10 mouse cellular contexts compared by ENCODE assay signal in genomic region chr2:31472406-31473065, GRCm38 (mm10). TPM values are rescaled to one million over a fixed set of nuclear protein-coding genes. Genes with fewer than 3 reads are reported as not detected.
DNase-seq lines count a peak whose midpoint lies in the region; ATAC-seq and TF ChIP-seq lines count a peak whose summit lies in the region.
"Had no signal": no experiment of that assay in that cellular context is flagged by ENCODE, and none has a peak within 500 bp of the region (broad histone marks: within the 10 kb centered on the region; RNA-seq: fewer than 3 reads in every experiment).

No protein-coding gene starts in this region.

- DNase-seq in embryonic facial prominence, embryonic 11.5 days (ENCODE audit: low spot score) = peak; percentile 69
- DNase-seq in embryonic facial prominence, embryonic 10.5 days (ENCODE audit: low spot score) = no peak
- peak; percentile 54 for DNase-seq in midbrain, embryonic 10.5 days (ENCODE audit: low spot score)
- DNase-seq in brain, embryonic 14.5 days (ENCODE audit: low read depth) = no peak
- DNase-seq in layer of hippocampus, postnatal 10 days (ENCODE audit: low spot score in 2 of 2) = peak; percentile 60 to 65
- DNase-seq in urinary bladder, adult 2 months (ENCODE audit: low spot score) = no peak

- WGBS in embryonic facial prominence, embryonic 11.5 days = 47% methylated on average over 10 of the region's 10 CpGs
- WGBS in embryonic facial prominence, embryonic 10.5 days = 46% methylated on average over 10 of the region's 10 CpGs
- WGBS in midbrain, embryonic 10.5 days = 47% methylated on average over 10 of the region's 10 CpGs
- 47% methylated on average over 10 of the region's 10 CpGs for whole genome bisulfite sequencing in midbrain, embryonic 16.5 days
- 54% methylated on average over 10 of the region's 10 CpGs for WGBS in olfactory bulb, adult 2 months

- H3K36me3 ChIP-seq in embryonic facial prominence, embryonic 11.5 days (replicated peaks; ENCODE audit: control insufficient read depth, insufficient read depth, low read depth, low read length) = no peaks in the 10 kb centered on the region
- no peaks in the 10 kb centered on the region for H3K36me3 ChIP-seq in embryonic facial prominence, embryonic 10.5 days (replicated peaks)
- no peaks in the 10 kb centered on the region for H3K36me3 ChIP-seq in midbrain, embryonic 10.5 days
- H3K36me3 ChIP-seq in midbrain, embryonic 16.5 days (ENCODE audit: control insufficient read depth, insufficient read depth, low read length) = no peaks in the 10 kb centered on the region
- H3K36me3 ChIP-seq: heart, embryonic 13.5 days; midbrain, embryonic 12.5 days had no signal

- H3K4me2 ChIP-seq in embryonic facial prominence, embryonic 11.5 days (ENCODE audit: low read depth, low read length) = no peak overlapping the region
- H3K4me2 ChIP-seq in midbrain, embryonic 16.5 days (ENCODE audit: low read length) = no peak overlapping the region
- H3K4me2 ChIP-seq: heart, embryonic 13.5 days; midbrain, embryonic 12.5 days had no signal

- H3K9me3 ChIP-seq in embryonic facial prominence, embryonic 11.5 days (replicated peaks; ENCODE audit: control insufficient read depth, low read length) = no peaks in the 10 kb centered on the region
- no peaks in the 10 kb centered on the region for H3K9me3 ChIP-seq in embryonic facial prominence, embryonic 10.5 days
- H3K9me3 ChIP-seq in midbrain, embryonic 10.5 days (replicated peaks) = no peaks in the 10 kb centered on the region
- no peaks in the 10 kb centered on the region for H3K9me3 ChIP-seq in midbrain, embryonic 16.5 days (replicated peaks; ENCODE audit: control insufficient read depth, low read length, poor library complexity, severe bottlenecking)
- H3K9me3 ChIP-seq: heart, embryonic 13.5 days; midbrain, embryonic 12.5 days had no signal

- peaks cover 26% of the 10 kb centered on the region for H3K27me3 ChIP-seq in embryonic facial prominence, embryonic 11.5 days (ENCODE audit: control insufficient read depth, insufficient read depth, low read length)
- H3K27me3 ChIP-seq in embryonic facial prominence, embryonic 10.5 days (replicated peaks; ENCODE audit: low read depth, poor library complexity, severe bottlenecking) = peaks cover 60% of the 10 kb centered on the region
- peaks cover 70% of the 10 kb centered on the region for H3K27me3 ChIP-seq in midbrain, embryonic 10.5 days (ENCODE audit: low read depth, poor library complexity, severe bottlenecking)
- peaks cover 28% of the 10 kb centered on the region for H3K27me3 ChIP-seq in midbrain, embryonic 16.5 days (ENCODE audit: control insufficient read depth, insufficient read depth, low read depth, low read length)

- H3K27ac ChIP-seq in embryonic facial prominence, embryonic 11.5 days (replicated peaks; ENCODE audit: low read depth, low read length) = no peak overlapping the region
- H3K27ac ChIP-seq in embryonic facial prominence, embryonic 10.5 days (replicated peaks) = no peak overlapping the region
- no peak overlapping the region for H3K27ac ChIP-seq in midbrain, embryonic 10.5 days (replicated peaks)
- H3K27ac ChIP-seq in midbrain, embryonic 16.5 days (ENCODE audit: low read length) = no peak overlapping the region
- H3K27ac ChIP-seq in olfactory bulb, adult 2 months (ENCODE audit: insufficient read depth, low read depth, low read length) = no peak overlapping the region
- H3K27ac ChIP-seq: heart, embryonic 13.5 days; midbrain, embryonic 12.5 days had no signal

- TF ChIP-seq POLR2A in brain, embryonic 14.5 days (IDR thresholded peaks at IDR 0.05; ENCODE audit: borderline replicate concordance, extremely low read depth, insufficient read depth, insufficient read length, poor library complexity, severe bottlenecking) = no peak
- TF ChIP-seq POLR2A in olfactory bulb, adult 2 months (IDR thresholded peaks at IDR 0.05; ENCODE audit: insufficient read depth, low read depth, low read length) = no peak

- H3K9ac ChIP-seq in embryonic facial prominence, embryonic 11.5 days (replicated peaks; ENCODE audit: low read length) = no peak overlapping the region
- H3K9ac ChIP-seq in midbrain, embryonic 16.5 days (ENCODE audit: low read depth, low read length) = no peak overlapping the region
- H3K9ac ChIP-seq: heart, embryonic 13.5 days; midbrain, embryonic 12.5 days had no signal

- no peak overlapping the region for H3K4me3 ChIP-seq in embryonic facial prominence, embryonic 11.5 days (ENCODE audit: low read depth, low read length)
- no peak overlapping the region for H3K4me3 ChIP-seq in embryonic facial prominence, embryonic 10.5 days
- no peak overlapping the region for H3K4me3 ChIP-seq in midbrain, embryonic 10.5 days
- no peak overlapping the region for H3K4me3 ChIP-seq in midbrain, embryonic 16.5 days (ENCODE audit: low read depth, low read length)
- H3K4me3 ChIP-seq in olfactory bulb, adult 2 months (ENCODE audit: insufficient read depth, low read depth, low read length) = no peak overlapping the region
- H3K4me3 ChIP-seq: heart, embryonic 13.5 days; midbrain, embryonic 12.5 days had no signal

- ATAC-seq in embryonic facial prominence, embryonic 11.5 days (replicated peaks; ENCODE audit: insufficient number of reproducible peaks, low FRiP score, low TSS enrichment, low read depth) = no peak
- no peak for ATAC-seq in midbrain, embryonic 16.5 days

- peak; percentile 58; the same call in 1 of the 2 replicates for TF ChIP-seq CTCF in brain, embryonic 14.5 days (IDR thresholded peaks at IDR 0.05; ENCODE audit: borderline replicate concordance, extremely low read depth, insufficient read depth, insufficient read length)
- peak; percentile 18; the same call in 1 of the 2 replicates for TF ChIP-seq CTCF in olfactory bulb, adult 2 months (IDR thresholded peaks at IDR 0.05; ENCODE audit: insufficient read depth, low read depth, low read length)

- H3K4me1 ChIP-seq in embryonic facial prominence, embryonic 11.5 days (ENCODE audit: control insufficient read depth, insufficient read depth, low read length) = peaks cover 13% of the 10 kb centered on the region
- H3K4me1 ChIP-seq in embryonic facial prominence, embryonic 10.5 days = peaks cover 49% of the 10 kb centered on the region
- H3K4me1 ChIP-seq in midbrain, embryonic 10.5 days = peaks cover 48% of the 10 kb centered on the region
- peaks cover 12% of the 10 kb centered on the region for H3K4me1 ChIP-seq in midbrain, embryonic 16.5 days (ENCODE audit: control insufficient read depth, insufficient read depth, low read length)
- H3K4me1 ChIP-seq in olfactory bulb, adult 2 months (ENCODE audit: control insufficient read depth, insufficient read depth, low read length) = peaks cover 20% of the 10 kb centered on the region

RNA-seq across cellular contexts. Expression of gene Ass1, which starts 2.5 kb away (rescaled TPM):
- 11.2 and 14.5 TPM in 2 replicates for polyA plus RNA-seq in embryonic facial prominence, embryonic 11.5 days (2014; fragmentation: Nextera tagmentation; extraction: Ambion mirVana)
- 13.0 and 16.1 TPM in 2 replicates for polyA plus RNA-seq in embryonic facial prominence, embryonic 10.5 days (2016; fragmentation: Nextera tagmentation; extraction: Ambion mirVana)
- 11.4 and 13.3 TPM in 2 replicates for polyA plus RNA-seq in midbrain, embryonic 10.5 days (2016; fragmentation: Nextera tagmentation; extraction: Ambion mirVana)
- 10.3 and 12.0 TPM in 2 replicates for polyA plus RNA-seq in midbrain, embryonic 16.5 days (2015; fragmentation: Nextera tagmentation; extraction: Ambion mirVana)
- 6.8 and 8.5 TPM in 2 replicates for polyA plus RNA-seq in brain, embryonic 14.5 days (2012; rRNA removed)
- total RNA-seq in layer of hippocampus, postnatal 10 days (2021) = 10 to 100 TPM; 13.6 to 17.6 TPM
- not detected in 2 replicates for polyA plus RNA-seq in olfactory bulb, adult 2 months (2012; ENCODE audit: insufficient read depth, insufficient read length, low replicate concordance, missing spikeins)
- polyA plus RNA-seq in urinary bladder, adult 2 months (2012; rRNA removed) = 34.7 and 39.5 TPM in 2 replicates

Comparison
In these comparisons a context has a peak if more than half of its experiments do, and no peak if none do; other contexts are left out.
1. DNase-seq: peak in embryonic facial prominence, embryonic 11.5 days (single experiment), midbrain, embryonic 10.5 days (single experiment) and layer of hippocampus, postnatal 10 days (2 of 2); none in embryonic facial prominence, embryonic 10.5 days (single experiment), brain, embryonic 14.5 days (single experiment) and urinary bladder, adult 2 months (single experiment).